Mouse (Mus musculus): ENCODE measurements around the gene Slc16a13. TPM values are rescaled to one million over a fixed set of nuclear protein-coding genes. Genes with fewer than 3 reads are reported as not detected.
A peak's percentile ranks its signal among the peaks of the same experiment; 100 is the strongest.

Gene Slc16a13
- polyA plus RNA-seq, 1 experiment from 2014 or later: 4.2 TPM

DNA sequence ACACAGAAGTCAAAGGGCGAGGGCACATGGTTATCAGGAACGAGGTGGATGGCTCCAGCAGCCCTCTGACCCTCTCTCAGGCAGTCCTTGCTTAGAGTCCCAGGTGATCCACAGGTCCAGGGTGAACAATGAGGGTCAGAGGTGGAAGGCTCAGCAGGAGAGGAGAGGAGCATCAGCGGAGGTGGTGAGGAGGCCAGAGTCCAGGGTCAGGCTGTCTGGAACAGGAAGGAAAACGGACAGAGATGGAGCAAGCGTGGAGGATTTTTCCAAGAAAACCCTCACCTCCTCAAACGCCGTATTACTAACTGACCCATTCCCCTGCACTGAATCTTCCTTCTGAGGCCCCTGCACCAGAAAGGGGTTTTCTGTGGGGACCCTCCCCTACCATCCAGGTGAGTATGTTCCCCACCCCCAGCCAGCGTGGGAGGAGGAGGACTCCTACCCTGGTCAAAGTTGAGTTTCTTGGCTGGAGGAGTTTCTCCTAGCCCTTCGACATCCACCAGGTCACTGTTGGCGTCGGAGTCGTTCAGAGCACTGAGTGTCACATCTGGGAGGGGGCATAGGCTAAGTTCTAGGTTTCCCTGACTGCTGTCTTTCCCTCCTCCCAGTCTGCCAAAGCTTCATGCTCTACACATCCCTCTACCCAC lies 14.5 kb upstream of the Slc16a13 start:
- WGBS: 86% methylated on average over 12 of the region's 12 CpGs
- H3K4me1 ChIP-seq (ENCODE audit: control insufficient read depth, insufficient read depth, low read length): peaks cover 24% of the 10 kb centered on the region
- no peaks in the 10 kb centered on the region for H3K9me3 ChIP-seq (ENCODE audit: control insufficient read depth, low read length)
- H3K36me3 ChIP-seq (ENCODE audit: control insufficient read depth, insufficient read depth, low read length): peaks cover 16% of the 10 kb centered on the region
- ATAC-seq (ENCODE audit: low read depth) (no peak), DNase-seq (ENCODE audit: low spot score) (no peak)
- H3K4me3 ChIP-seq (ENCODE audit: low read depth, low read length): no peak overlapping the region
- H3K27me3 ChIP-seq (replicated peaks; ENCODE audit: control insufficient read depth, insufficient read depth, low read length): peaks cover 4% of the 10 kb centered on the region
- no peak overlapping the region for H3K9ac ChIP-seq (ENCODE audit: low read depth, low read length)
- no peak overlapping the region for H3K4me2 ChIP-seq (ENCODE audit: low read depth, low read length)
- H3K27ac ChIP-seq (replicated peaks; ENCODE audit: low read depth, low read length): no peak overlapping the region

DNA sequence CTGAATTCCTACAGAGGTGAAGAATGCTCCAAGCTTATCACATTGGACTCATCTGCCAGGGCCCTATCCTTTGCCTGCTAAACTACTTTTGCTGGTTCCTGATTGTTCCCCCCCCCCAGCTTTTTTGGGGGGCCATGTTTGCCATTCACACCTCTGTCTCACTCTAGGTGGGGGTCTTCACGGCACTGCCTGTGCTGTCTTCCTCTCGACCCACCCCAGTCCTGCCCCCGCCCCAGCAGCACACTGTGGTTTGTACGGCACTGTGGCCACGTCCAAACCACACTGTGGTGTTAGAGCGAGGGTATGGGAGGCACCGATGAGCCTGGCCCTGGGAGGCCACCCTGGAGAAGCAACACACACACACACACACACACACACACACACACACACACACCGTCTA lies 13.6 kb upstream of the Slc16a13 start:
- ATAC-seq (ENCODE audit: low read depth) (no peak), DNase-seq (ENCODE audit: low spot score) (no peak)
- H3K27me3 ChIP-seq (replicated peaks; ENCODE audit: control insufficient read depth, insufficient read depth, low read length): peaks cover 13% of the 10 kb centered on the region
- no peak overlapping the region for H3K9ac ChIP-seq (ENCODE audit: low read depth, low read length)
- H3K4me2 ChIP-seq (ENCODE audit: low read depth, low read length): peak overlapping the region; percentile 62; the same call in 1 of the 2 replicates
- peaks cover 23% of the 10 kb centered on the region for H3K4me1 ChIP-seq (ENCODE audit: control insufficient read depth, insufficient read depth, low read length)
- H3K4me3 ChIP-seq (ENCODE audit: low read depth, low read length): no peak overlapping the region
- H3K27ac ChIP-seq (replicated peaks; ENCODE audit: low read depth, low read length): no peak overlapping the region
- peaks cover 16% of the 10 kb centered on the region for H3K36me3 ChIP-seq (ENCODE audit: control insufficient read depth, insufficient read depth, low read length)
- H3K9me3 ChIP-seq (ENCODE audit: control insufficient read depth, low read length): no peaks in the 10 kb centered on the region
- WGBS: 82% methylated on average over 8 of the region's 8 CpGs

DNA sequence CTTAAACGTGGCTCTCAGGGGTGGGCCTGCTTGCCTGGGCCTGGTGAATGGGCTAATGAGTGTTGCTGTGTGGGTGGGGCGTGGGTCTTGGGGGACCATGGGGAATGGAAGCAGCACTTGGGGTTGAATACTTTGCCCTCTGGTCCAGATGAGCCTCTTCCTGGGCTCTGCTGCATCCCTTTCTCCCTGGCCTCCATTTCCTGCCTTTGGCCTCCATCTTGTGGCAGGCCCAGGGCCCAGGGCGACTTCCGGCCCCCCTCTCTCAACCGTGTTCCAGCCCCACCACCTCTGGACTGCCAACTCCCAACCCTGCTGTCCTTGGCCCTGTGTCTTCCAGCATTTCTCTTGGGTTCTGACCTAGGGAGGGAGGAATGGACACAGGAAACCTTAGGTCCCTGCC lies 13.2 kb upstream of the Slc16a13 start:
- Histone ChIP-seq H3K9me3 (ENCODE audit: control insufficient read depth, low read length) (no peaks in the 10 kb centered on the region), H3K4me1 (ENCODE audit: control insufficient read depth, insufficient read depth, low read length) (peaks cover 23% of the 10 kb centered on the region), H3K4me2 (ENCODE audit: low read depth, low read length) (peak overlapping the region; percentile 62), H3K36me3 (ENCODE audit: control insufficient read depth, insufficient read depth, low read length) (peaks cover 16% of the 10 kb centered on the region), H3K4me3 (ENCODE audit: low read depth, low read length) (no peak overlapping the region), H3K27ac (replicated peaks; ENCODE audit: low read depth, low read length) (peak overlapping the region; percentile 36; the same call in 1 of the 2 replicates), H3K9ac (ENCODE audit: low read depth, low read length) (no peak overlapping the region), H3K27me3 (replicated peaks; ENCODE audit: control insufficient read depth, insufficient read depth, low read length) (peaks cover 18% of the 10 kb centered on the region)
- DNase-seq (ENCODE audit: low spot score) (no peak), ATAC-seq (ENCODE audit: low read depth) (no peak)
- 61% methylated on average over 5 of the region's 5 CpGs for WGBS

DNA sequence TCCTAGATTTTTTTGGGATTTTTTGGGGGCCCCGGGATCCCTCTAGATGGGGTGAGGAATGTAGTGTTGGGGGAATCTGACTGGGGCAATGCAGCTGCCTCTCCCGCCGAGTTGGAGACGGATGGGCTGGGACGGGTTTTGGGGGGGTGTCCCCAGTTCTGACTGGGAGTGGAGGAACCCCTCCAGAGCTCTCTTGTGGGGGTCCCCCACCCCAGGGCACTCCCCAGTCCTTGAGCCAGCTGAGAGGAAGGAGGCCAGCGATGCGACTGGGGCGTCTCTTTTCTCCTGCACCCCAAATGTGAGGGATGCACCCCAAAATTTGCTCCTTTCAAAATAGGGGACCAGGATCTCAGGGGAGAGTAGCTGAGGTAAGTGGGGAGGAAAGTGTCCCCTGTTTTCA lies 12.2 kb upstream of the Slc16a13 start:
- H3K4me3 ChIP-seq (ENCODE audit: low read depth, low read length): peak overlapping the region; percentile 41

DNA sequence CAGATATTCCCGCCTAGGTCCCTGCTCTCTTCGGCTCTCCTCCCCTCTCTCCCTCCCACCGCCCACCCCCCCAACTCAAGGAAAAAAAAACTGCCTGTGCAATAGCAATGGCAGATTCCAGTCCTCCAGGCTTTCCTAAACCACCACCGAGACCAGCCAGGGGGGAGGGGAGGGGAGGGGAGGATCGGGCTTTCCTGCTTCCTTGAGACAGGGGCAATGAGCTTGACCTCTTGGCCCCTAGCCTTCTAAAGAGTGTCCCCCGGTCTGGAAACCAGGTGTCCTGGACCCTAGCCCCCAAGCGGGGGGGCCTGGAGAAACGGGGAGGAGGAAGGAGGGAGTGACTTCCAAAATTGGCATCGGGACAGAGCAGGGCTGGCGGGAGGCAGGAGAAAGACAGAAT lies 11.7 kb upstream of the Slc16a13 start:
- H3K27me3 ChIP-seq (replicated peaks; ENCODE audit: control insufficient read depth, insufficient read depth, low read length): peaks cover 33% of the 10 kb centered on the region
- peaks cover 16% of the 10 kb centered on the region for H3K36me3 ChIP-seq (ENCODE audit: control insufficient read depth, insufficient read depth, low read length)
- peak overlapping the region; percentile 70 for H3K9ac ChIP-seq (ENCODE audit: low read depth, low read length)
- H3K27ac ChIP-seq (replicated peaks; ENCODE audit: low read depth, low read length): peak overlapping the region; percentile 17
- peak overlapping the region; percentile 41 for H3K4me3 ChIP-seq (ENCODE audit: low read depth, low read length)
- peak overlapping the region; percentile 62 for H3K4me2 ChIP-seq (ENCODE audit: low read depth, low read length)
- WGBS: 5% methylated on average over 9 of the region's 10 CpGs
- no peaks in the 10 kb centered on the region for H3K9me3 ChIP-seq (ENCODE audit: control insufficient read depth, low read length)
- ATAC-seq (ENCODE audit: low read depth): no peak
- peak; percentile 64 for DNase-seq (ENCODE audit: low spot score)
- peaks cover 15% of the 10 kb centered on the region for H3K4me1 ChIP-seq (ENCODE audit: control insufficient read depth, insufficient read depth, low read length)

More for the DNA sequence above, 12.2 kb upstream of the Slc16a13 start:
- DNase-seq (ENCODE audit: low spot score) (no peak), ATAC-seq (ENCODE audit: low read depth) (no peak)
- WGBS: 24% methylated on average over 8 of the region's 8 CpGs
- peaks cover 16% of the 10 kb centered on the region for H3K36me3 ChIP-seq (ENCODE audit: control insufficient read depth, insufficient read depth, low read length)
- H3K4me2 ChIP-seq (ENCODE audit: low read depth, low read length): peak overlapping the region; percentile 62
- H3K27ac ChIP-seq (replicated peaks; ENCODE audit: low read depth, low read length): peak overlapping the region; percentile 17; the same call in 1 of the 2 replicates
- no peaks in the 10 kb centered on the region for H3K9me3 ChIP-seq (ENCODE audit: control insufficient read depth, low read length)
- H3K4me1 ChIP-seq (ENCODE audit: control insufficient read depth, insufficient read depth, low read length): peaks cover 15% of the 10 kb centered on the region
- H3K27me3 ChIP-seq (replicated peaks; ENCODE audit: control insufficient read depth, insufficient read depth, low read length): peaks cover 28% of the 10 kb centered on the region
- peak overlapping the region; percentile 70 for H3K9ac ChIP-seq (ENCODE audit: low read depth, low read length)

DNA sequence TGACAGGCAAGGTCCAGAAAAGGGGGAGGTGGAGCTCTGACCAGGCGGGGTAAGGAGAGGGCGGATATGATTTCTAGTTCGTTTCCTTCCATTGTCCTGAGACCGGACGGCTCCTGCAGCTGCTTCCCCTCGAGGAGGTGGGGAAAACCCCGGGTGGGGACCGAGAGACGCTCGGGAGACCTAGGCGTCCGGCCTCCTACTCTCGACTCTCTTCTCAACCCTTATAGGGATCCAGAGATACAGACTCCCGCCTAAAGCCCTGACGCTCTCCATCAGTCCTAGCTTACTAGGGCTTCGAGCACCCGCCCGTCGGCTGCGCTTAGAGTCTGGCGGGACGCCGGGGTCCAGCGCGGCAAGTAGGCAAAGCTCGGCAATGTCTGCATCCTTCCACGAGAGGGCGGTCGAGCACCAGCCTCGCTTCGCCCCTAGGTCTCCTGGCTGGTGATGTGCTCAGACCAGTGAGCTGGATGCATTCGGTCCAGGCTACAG lies 9.4 kb upstream of the Slc16a13 start:
- peak overlapping the region; percentile 29 for H3K4me3 ChIP-seq (ENCODE audit: low read depth, low read length)
- WGBS: 1% methylated on average over 24 of the region's 32 CpGs
- H3K27ac ChIP-seq (replicated peaks; ENCODE audit: low read depth, low read length): no peak overlapping the region
- H3K36me3 ChIP-seq (ENCODE audit: control insufficient read depth, insufficient read depth, low read length): peaks cover 9% of the 10 kb centered on the region
- peak overlapping the region; percentile 49 for H3K4me2 ChIP-seq (ENCODE audit: low read depth, low read length)
- peaks cover 12% of the 10 kb centered on the region for H3K4me1 ChIP-seq (ENCODE audit: control insufficient read depth, insufficient read depth, low read length)
- DNase-seq (ENCODE audit: low spot score) (peak; percentile 87), ATAC-seq (ENCODE audit: low read depth) (peak; percentile 64)
- H3K27me3 ChIP-seq (replicated peaks; ENCODE audit: control insufficient read depth, insufficient read depth, low read length): peaks cover 55% of the 10 kb centered on the region
- H3K9me3 ChIP-seq (ENCODE audit: control insufficient read depth, low read length): no peaks in the 10 kb centered on the region
- H3K9ac ChIP-seq (ENCODE audit: low read depth, low read length): no peak overlapping the region; the same call in 1 of the 2 replicates

DNA sequence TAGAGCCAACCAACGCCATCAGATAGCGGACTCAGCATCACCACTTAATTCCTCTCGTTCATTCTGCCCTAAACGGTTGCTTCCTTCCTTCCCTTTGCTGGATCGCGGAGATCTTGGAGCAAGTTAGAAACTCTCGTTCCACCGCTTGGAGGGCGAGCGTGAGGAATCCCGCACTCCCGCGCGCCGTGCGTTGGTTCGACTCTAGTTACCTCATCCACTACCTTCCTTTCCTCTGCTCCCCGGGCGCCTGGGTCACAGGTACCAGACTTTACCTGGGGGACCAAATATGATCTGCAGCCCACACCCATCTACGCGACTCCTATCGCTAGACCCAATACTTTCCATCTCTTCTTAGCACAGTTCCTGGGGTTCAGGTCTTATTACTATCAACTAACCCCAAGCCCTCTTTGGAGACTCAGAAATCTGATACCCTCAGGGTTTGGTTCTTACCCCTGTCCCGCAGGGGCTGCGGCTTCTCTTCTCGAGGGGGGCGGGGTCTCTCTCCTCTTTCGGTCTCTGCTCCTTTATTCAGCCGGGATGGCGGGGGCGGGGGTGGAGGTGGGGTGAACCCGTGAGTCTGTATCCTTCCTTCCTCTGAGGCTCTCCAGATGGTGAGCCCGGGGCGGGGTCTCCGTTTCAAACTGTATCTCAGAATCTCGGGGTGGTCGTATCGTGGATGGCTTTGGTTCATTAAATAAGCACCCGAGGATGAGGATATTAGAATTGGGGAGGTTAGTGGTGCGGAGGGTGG lies 8.6 kb upstream of the Slc16a13 start, which contains the start of gene Bcl6b:
Gene Bcl6b (minus strand): TSS at position 539 of the 751 bp plus-strand sequence.
- Histone ChIP-seq H3K27me3 (replicated peaks; ENCODE audit: control insufficient read depth, insufficient read depth, low read length) (peaks cover 64% of the 10 kb centered on the region), H3K9ac (ENCODE audit: low read depth, low read length) (peak within 1 kb of the TSS; percentile 45), H3K4me3 (ENCODE audit: low read depth, low read length) (peak within 1 kb of the TSS; percentile 29), H3K4me2 (ENCODE audit: low read depth, low read length) (peak within 1 kb of the TSS; percentile 49), H3K27ac (replicated peaks; ENCODE audit: low read depth, low read length) (peak within 1 kb of the TSS; percentile 49; the same call in 1 of the 2 replicates), H3K9me3 (ENCODE audit: control insufficient read depth, low read length) (no peaks in the 10 kb centered on the region), H3K4me1 (ENCODE audit: control insufficient read depth, insufficient read depth, low read length) (peaks cover 12% of the 10 kb centered on the region), H3K36me3 (ENCODE audit: control insufficient read depth, insufficient read depth, low read length) (peaks cover under 1% of the 10 kb centered on the region; the same call in 1 of the 2 replicates)
- DNase-seq (ENCODE audit: low spot score): no peak
- ATAC-seq (ENCODE audit: low read depth): no peak
- 3% methylated on average over 39 of the region's 39 CpGs for WGBS

DNA sequence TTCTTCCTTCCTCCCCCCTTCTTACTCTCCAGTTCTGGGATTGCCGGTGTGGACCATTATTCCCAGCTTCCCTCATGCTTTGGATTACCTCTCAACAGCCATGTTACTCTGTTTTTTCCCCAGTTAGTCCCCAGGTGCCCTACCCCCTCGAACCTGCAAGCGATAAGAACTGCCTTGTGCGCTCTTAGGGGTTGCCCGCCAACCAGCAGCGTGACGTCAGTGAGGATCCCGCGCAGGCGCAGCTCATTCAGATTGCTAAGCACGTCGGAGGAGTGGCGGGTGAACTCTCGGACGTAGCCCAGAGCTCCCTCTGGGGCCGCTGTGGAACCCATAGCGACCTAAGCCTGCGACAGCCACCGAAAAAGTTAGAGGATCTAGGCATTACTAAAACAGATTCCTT lies 8.0 kb upstream of the Slc16a13 start:
- Histone ChIP-seq H3K4me2 (ENCODE audit: low read depth, low read length) (peak overlapping the region; percentile 49), H3K27ac (replicated peaks; ENCODE audit: low read depth, low read length) (no peak overlapping the region; the same call in 1 of the 2 replicates), H3K36me3 (ENCODE audit: control insufficient read depth, insufficient read depth, low read length) (no peaks in the 10 kb centered on the region), H3K27me3 (replicated peaks; ENCODE audit: control insufficient read depth, insufficient read depth, low read length) (peaks cover 70% of the 10 kb centered on the region), H3K9ac (ENCODE audit: low read depth, low read length) (peak overlapping the region; percentile 45; the same call in 1 of the 2 replicates), H3K9me3 (ENCODE audit: control insufficient read depth, low read length) (no peaks in the 10 kb centered on the region), H3K4me3 (ENCODE audit: low read depth, low read length) (peak overlapping the region; percentile 29), H3K4me1 (ENCODE audit: control insufficient read depth, insufficient read depth, low read length) (peaks cover 12% of the 10 kb centered on the region)
- DNase-seq (ENCODE audit: low spot score): peak; percentile 78
- no peak for ATAC-seq (ENCODE audit: low read depth)
- WGBS: 2% methylated on average over 19 of the region's 19 CpGs
